Comparison of ENCODE assay signal across 10 mouse cellular contexts in genomic region chrX:109734961-109735537, GRCm38 (mm10).
A peak's percentile ranks its signal among the peaks of the same experiment; 100 is the strongest.
DNase-seq lines count a peak whose midpoint lies in the region; ATAC-seq and TF ChIP-seq lines count a peak whose summit lies in the region.
"Had no signal": no experiment of that assay in that cellular context is flagged by ENCODE, and none has a peak within 500 bp of the region (broad histone marks: within the 10 kb centered on the region; RNA-seq: fewer than 3 reads in every experiment).

No protein-coding gene starts in this region.

- no peaks in the 10 kb centered on the region for H3K9me3 ChIP-seq in kidney, postnatal 0 days (replicated peaks; ENCODE audit: low read length)
- H3K9me3 ChIP-seq in ES-E14 (ENCODE audit: control insufficient read depth, insufficient read depth, low read depth, low read length): no peaks in the 10 kb centered on the region
- no peaks in the 10 kb centered on the region for H3K9me3 ChIP-seq in forebrain, postnatal 0 days (ENCODE audit: low read length)
- H3K9me3 ChIP-seq: neural tube, embryonic 13.5 days had no signal

- H3K27ac ChIP-seq in kidney, postnatal 0 days: no peak overlapping the region
- H3K27ac ChIP-seq in ES-E14 (ENCODE audit: insufficient read depth, low read depth, low read length, poor library complexity, severe bottlenecking): no peak overlapping the region
- H3K27ac ChIP-seq in forebrain, postnatal 0 days (ENCODE audit: low read depth, low read length): no peak overlapping the region
- H3K27ac ChIP-seq: neural tube, embryonic 13.5 days had no signal

- WGBS in kidney, postnatal 0 days: 47% methylated on average over 4 of the region's 4 CpGs
- 28% methylated on average over 4 of the region's 4 CpGs for WGBS in forebrain, postnatal 0 days

- no peaks in the 10 kb centered on the region for H3K4me1 ChIP-seq in kidney, postnatal 0 days (replicated peaks; ENCODE audit: insufficient read depth, low read length)
- no peaks in the 10 kb centered on the region for H3K4me1 ChIP-seq in ES-E14 (ENCODE audit: control insufficient read depth in 2 of 2, insufficient read depth in 2 of 2, low read length in 2 of 2, poor library complexity in 1 of 2)
- H3K4me1 ChIP-seq in forebrain, postnatal 0 days (ENCODE audit: insufficient read depth): no peaks in the 10 kb centered on the region
- H3K4me1 ChIP-seq: neural tube, embryonic 13.5 days had no signal

- no peak overlapping the region for H3K4me2 ChIP-seq in kidney, postnatal 0 days (ENCODE audit: low read length)
- H3K4me2 ChIP-seq in forebrain, postnatal 0 days (ENCODE audit: low read depth): no peak overlapping the region
- H3K4me2 ChIP-seq: neural tube, embryonic 13.5 days had no signal

- peak; percentile 51 for TF ChIP-seq CTCF in kidney, postnatal 0 days (IDR thresholded peaks at IDR 0.05; ENCODE audit: low read depth)
- TF ChIP-seq CTCF in forebrain, postnatal 0 days (IDR thresholded peaks at IDR 0.05; ENCODE audit: low read depth): peak; percentile 56

- no peak overlapping the region for H3K4me3 ChIP-seq in kidney, postnatal 0 days (replicated peaks; ENCODE audit: low read depth, low read length)
- no peak overlapping the region for H3K4me3 ChIP-seq in ES-E14 (ENCODE audit: insufficient read depth in 1 of 2, low read depth in 1 of 2, low read length in 2 of 2, poor library complexity in 1 of 2, severe bottlenecking in 1 of 2)
- H3K4me3 ChIP-seq in forebrain, postnatal 0 days (ENCODE audit: low read depth, low read length): no peak overlapping the region
- H3K4me3 ChIP-seq: neural tube, embryonic 13.5 days had no signal

- no peak for ATAC-seq in kidney, postnatal 0 days (replicated peaks; ENCODE audit: low FRiP score, low read depth)
- peak; percentile 63; the same call in 1 of the 2 replicates for ATAC-seq in forebrain, postnatal 0 days

- H3K9ac ChIP-seq in kidney, postnatal 0 days (ENCODE audit: low read depth, low read length): no peak overlapping the region
- H3K9ac ChIP-seq in ES-E14 (ENCODE audit: insufficient read depth, low read depth, low read length, poor library complexity, severe bottlenecking): no peak overlapping the region
- H3K9ac ChIP-seq in forebrain, postnatal 0 days: no peak overlapping the region
- H3K9ac ChIP-seq: neural tube, embryonic 13.5 days had no signal

- in situ Hi-C loops in ES-E14 (cut with MboI; ENCODE audit: low sequenced_read_pairs in 2 of 2, unreplicated experiment in 2 of 2): no loop called here

- no peaks in the 10 kb centered on the region for H3K36me3 ChIP-seq in kidney, postnatal 0 days (ENCODE audit: insufficient read depth, low read length)
- H3K36me3 ChIP-seq in ES-E14 (ENCODE audit: control insufficient read depth, insufficient read depth, low read length, poor library complexity, severe bottlenecking): no peaks in the 10 kb centered on the region
- no peaks in the 10 kb centered on the region for H3K36me3 ChIP-seq in forebrain, postnatal 0 days (ENCODE audit: insufficient read depth)
- H3K36me3 ChIP-seq: neural tube, embryonic 13.5 days had no signal

- peak; percentile 2 for DNase-seq in kidney, postnatal 0 days (ENCODE audit: low spot score)
- DNase-seq in kidney, postnatal 10 days: no peak
- peak; percentile 35 for DNase-seq in A20 (ENCODE audit: low read depth, low spot score)
- DNase-seq in ES-E14 (ENCODE audit: low read depth, low spot score): peak; percentile 8
- peak; percentile 80 for DNase-seq in forebrain, postnatal 0 days
- DNase-seq in thymus, postnatal 25 days: no peak
- no peak for DNase-seq in spleen, postnatal 4 days (ENCODE audit: low spot score in 2 of 2)
- no peak for DNase-seq in spleen, postnatal 10 days (ENCODE audit: low spot score in 2 of 2)
- DNase-seq: lung, postnatal 14 days had no signal

- H3K27me3 ChIP-seq in kidney, postnatal 0 days (ENCODE audit: insufficient read depth, low read length): no peaks in the 10 kb centered on the region
- no peaks in the 10 kb centered on the region for H3K27me3 ChIP-seq in forebrain, postnatal 0 days (ENCODE audit: insufficient read depth, low read length)
- H3K27me3 ChIP-seq: neural tube, embryonic 13.5 days had no signal

TF ChIP-seq in ES-E14, 5 proteins besides CTCF, POLR2A, EP300 and RAD21:
- TF ChIP-seq ZNF384 (IDR thresholded peaks at IDR 0.05; ENCODE audit: low read depth, low read length) (no peak), MAFK (IDR thresholded peaks at IDR 0.05; ENCODE audit: insufficient read depth, low read depth, low read length) (no peak), CHD2 (IDR thresholded peaks at IDR 0.05; ENCODE audit: low read depth, low read length) (no peak), ZC3H11A (IDR thresholded peaks at IDR 0.05; ENCODE audit: borderline replicate concordance, low read depth, low read length) (no peak), HCFC1 (IDR thresholded peaks at IDR 0.05; ENCODE audit: borderline replicate concordance, insufficient read depth, low read length) (no peak)

Comparison
In these comparisons a context has a peak if more than half of its experiments do, and no peak if none do; other contexts are left out.
1. DNase-seq: peak in kidney, postnatal 0 days (single experiment), A20 (single experiment), ES-E14 (single experiment) and forebrain, postnatal 0 days (single experiment); none in kidney, postnatal 10 days (single experiment), thymus, postnatal 25 days (single experiment), spleen, postnatal 4 days (0 of 2) and spleen, postnatal 10 days (0 of 2).